12 mouse cellular contexts compared by ENCODE assay signal in the genomic region with DNA sequence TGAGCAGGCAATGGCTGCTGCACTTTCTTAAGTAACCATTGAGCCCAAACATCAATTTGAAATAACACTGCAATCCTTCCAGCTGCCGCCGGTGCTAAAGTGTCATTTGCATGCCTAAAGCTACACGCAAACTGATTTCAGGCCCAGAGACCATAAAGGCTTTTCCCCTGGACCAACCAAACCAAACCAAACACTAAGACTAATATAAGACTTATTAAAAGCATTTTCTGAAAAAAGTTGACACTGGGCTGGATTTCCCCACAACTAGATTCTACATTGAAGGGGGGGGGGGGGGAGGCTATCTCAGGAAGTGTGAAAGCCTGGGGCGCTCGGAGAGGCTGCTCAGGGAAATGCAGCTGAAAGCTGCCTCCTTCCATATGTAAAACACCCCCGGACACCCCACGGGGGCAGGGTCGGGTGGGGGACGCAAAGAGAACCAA. TPM values are rescaled to one million over a fixed set of nuclear protein-coding genes. Genes with fewer than 3 reads are reported as not detected.
DNase-seq lines count a peak whose midpoint lies in the region; ATAC-seq lines count a peak whose summit lies in the region.
"Had no signal": no experiment of that assay in that cellular context is flagged by ENCODE, and none has a peak within 500 bp of the region (broad histone marks: within the 10 kb centered on the region; RNA-seq: fewer than 3 reads in every experiment).

No protein-coding gene starts in this region.

- H3K9ac ChIP-seq in kidney, embryonic 15.5 days: no peak overlapping the region

- H3K4me3 ChIP-seq in kidney, embryonic 15.5 days (replicated peaks): no peak overlapping the region

- no peak for ATAC-seq in kidney, embryonic 15.5 days (replicated peaks; ENCODE audit: low FRiP score)
- no peak for ATAC-seq in erythroid progenitor cell, adult 5-6 weeks (replicated peaks; ENCODE audit: low FRiP score, poor library complexity, severe bottlenecking)

- H3K9me3 ChIP-seq in kidney, embryonic 15.5 days (replicated peaks): no peaks in the 10 kb centered on the region

- H3K27me3 ChIP-seq in kidney, embryonic 15.5 days: peaks cover 3% of the 10 kb centered on the region; the same call in 1 of the 2 replicates

- DNase-seq in kidney, postnatal 14 days: no peak
- peak; percentile 18 for DNase-seq in CD4-positive helper T cell, adult 2 months (ENCODE audit: low read depth, low spot score)
- DNase-seq in ES-CJ7 (ENCODE audit: low read depth, low spot score) (peak; percentile 81), adipocyte (ENCODE audit: low spot score) (no peak)
- DNase-seq in induced T-regulatory cell, adult 2 months (ENCODE audit: low read depth): peak; percentile 54
- DNase-seq in urinary bladder, postnatal 10 days (ENCODE audit: low spot score): no peak
- DNase-seq: cerebellum, adult 8-10 months; layer of hippocampus, adult 9-11 months; right cerebral cortex, adult 18-20 months; thymus, adult 18-20 months had no signal

- peaks cover 9% of the 10 kb centered on the region for H3K4me1 ChIP-seq in kidney, embryonic 15.5 days

- H3K4me2 ChIP-seq in kidney, embryonic 15.5 days: peak overlapping the region; percentile 20

- 19% methylated on average over 9 of the region's 9 CpGs for WGBS in kidney, embryonic 15.5 days

- no peak overlapping the region for H3K27ac ChIP-seq in kidney, embryonic 15.5 days

- peaks cover 9% of the 10 kb centered on the region for H3K36me3 ChIP-seq in kidney, embryonic 15.5 days

RNA-seq across cellular contexts. Expression of a gene that starts 24.8 kb away (rescaled TPM):
- 28.5 and 32.9 TPM in 2 replicates for polyA plus RNA-seq in kidney, embryonic 15.5 days (2015; fragmentation: Nextera tagmentation; extraction: Ambion mirVana)
- total RNA-seq in erythroid progenitor cell, adult 5-6 weeks (2015; ENCODE audit: low replicate concordance): 2.2 and 6.7 TPM in 2 replicates
- 0.39 and 0.76 TPM in 2 replicates for total RNA-seq in erythroid progenitor cell, adult 5-6 weeks (2017; ENCODE audit: low replicate concordance)

RNA-seq across cellular contexts. Expression of a gene that starts 36.5 kb away (rescaled TPM):
- 15.0 and 15.8 TPM in 2 replicates for polyA plus RNA-seq in kidney, embryonic 15.5 days (2015; fragmentation: Nextera tagmentation; extraction: Ambion mirVana)
- 9.6 and 15.5 TPM in 2 replicates for total RNA-seq in erythroid progenitor cell, adult 5-6 weeks (2015; ENCODE audit: low replicate concordance)
- total RNA-seq in erythroid progenitor cell, adult 5-6 weeks (2017; ENCODE audit: low replicate concordance): 9.1 and 19.9 TPM in 2 replicates

Comparison
In these comparisons a context has a peak if more than half of its experiments do, and no peak if none do; other contexts are left out.
1. DNase-seq: peak in CD4-positive helper T cell, adult 2 months (single experiment), ES-CJ7 (single experiment) and induced T-regulatory cell, adult 2 months (single experiment); none in kidney, postnatal 14 days (single experiment), urinary bladder, postnatal 10 days (single experiment) and adipocyte (single experiment).